Mouse (Mus musculus) lung, embryonic 14.5 days (tissue): ENCODE data around the gene Btbd7. TPM values are rescaled to one million over a fixed set of nuclear protein-coding genes. Genes with fewer than 3 reads are reported as not detected.

Experiments
- ATAC-seq: fragments of 200-750 bp; cut with Nextera tagmentation; 2 replicates; pipeline ENCODE4 v1.8.0; 2017; ENCODE audit warnings: mild to moderate bottlenecking, moderate TSS enrichment, moderate library complexity; ENCODE audit not compliant: insufficient read depth
- DNase-seq: peaks from one replicate; pipeline ENCODE4 v3.0.0-alpha.2; 2015
- H3K27ac ChIP-seq: fragments of 300-500 bp; sonication (generic); 2 replicates; pipeline ENCODE4 v1.5.1; 2014; ENCODE audit warnings: low read depth, mild to moderate bottlenecking, moderate library complexity
- H3K27me3 ChIP-seq: fragments of 300-500 bp; sonication (generic); 2 replicates; pipeline ENCODE4 v1.6.1; 2014; ENCODE audit warnings: low read length, control low read depth; ENCODE audit not compliant: insufficient read depth
- H3K36me3 ChIP-seq: fragments of 300-500 bp; sonication (generic); 2 replicates; pipeline ENCODE4 v1.6.1; 2014; ENCODE audit warnings: control low read depth; ENCODE audit not compliant: insufficient read depth
- H3K4me1 ChIP-seq: fragments of 300-500 bp; sonication (generic); 2 replicates; pipeline ENCODE4 v1.6.1; 2014; ENCODE audit warnings: antibody characterized with exemption, control low read depth; ENCODE audit not compliant: insufficient read depth
- H3K4me2 ChIP-seq: fragments of 300-500 bp; sonication (generic); 2 replicates; pipeline ENCODE4 v1.6.1; 2014; ENCODE audit warnings: mild to moderate bottlenecking
- H3K4me3 ChIP-seq: fragments of 300-500 bp; sonication (generic); 2 replicates; pipeline ENCODE4 v1.5.1; 2014; ENCODE audit warnings: low read depth, low read length
- H3K9ac ChIP-seq: fragments of 300-500 bp; sonication (generic); 2 replicates; pipeline ENCODE4 v1.6.1; 2014
- H3K9me3 ChIP-seq: fragments of 300-500 bp; sonication (generic); 2 replicates; pipeline ENCODE4 v1.6.1; 2016; ENCODE audit warnings: low read depth, low read length, control low read depth
- CTCF ChIP-seq: IDR thresholded peaks from 2 replicates; pipeline ENCODE4 v1.5.1; 2016; ENCODE audit warnings: antibody characterized with exemption, low read depth
- WGBS: fragments of 180-500 bp; shearing (Covaris S2); extraction: QIAGEN DNeasy Blood & Tissue Kit; methylation state at CpG from one replicate; pipeline ENCODE4 v1.1.7; 2014; 5-methylcytosine and 5-hydroxymethylcytosine counted together
- polyA plus RNA-seq: library from polyadenylated mRNA; unstranded; fragments of >200 nt; fragmentation: Nextera tagmentation; extraction: Ambion mirVana; gene quantifications from 2 replicates; pipeline ENCODE4 v1.2.1, GENCODE M21; 2014

The Btbd7 gene
- polyA plus RNA-seq, 1 experiment from 2014 or later, result 22.9 TPM

DNA sequence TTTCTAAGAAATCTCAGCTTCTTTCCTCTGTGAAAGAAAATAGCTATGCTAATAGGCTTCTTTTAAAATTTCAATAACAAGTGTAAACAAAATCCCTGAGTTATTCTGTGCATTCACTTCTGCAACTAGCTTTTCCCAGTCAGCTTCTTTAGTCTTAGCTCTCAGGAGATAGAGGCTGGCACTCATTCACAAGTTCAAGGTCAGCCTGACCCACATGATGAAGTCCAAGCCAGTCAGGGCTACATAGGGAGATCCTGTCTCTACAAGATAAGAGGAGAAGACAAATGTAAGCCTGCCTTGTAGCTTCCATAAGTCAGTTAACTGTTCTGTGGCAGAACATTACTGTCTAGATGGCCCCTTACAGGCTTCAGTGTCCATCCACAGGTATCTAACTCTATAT lies 114.6 kb downstream of the Btbd7 start:
- H3K9ac ChIP-seq, result no peak overlapping the region
- DNase-seq (no peak), ATAC-seq (no peak)
- peaks cover 59% of the 10 kb centered on the region for H3K36me3 ChIP-seq
- no peaks in the 10 kb centered on the region for H3K27me3 ChIP-seq
- no peak overlapping the region for H3K4me2 ChIP-seq
- H3K9me3 ChIP-seq, result no peaks in the 10 kb centered on the region
- TF ChIP-seq CTCF, result no peak
- H3K4me3 ChIP-seq, result no peak overlapping the region
- peaks cover 5% of the 10 kb centered on the region for H3K4me1 ChIP-seq
- no peak overlapping the region for H3K27ac ChIP-seq

- no peak for ATAC-seq
- no peak overlapping the region for H3K9ac ChIP-seq
- H3K4me2 ChIP-seq, result no peak overlapping the region
- WGBS, result 74% methylated on average over 3 of the region's 3 CpGs
- no peak overlapping the region for H3K4me3 ChIP-seq
- no peaks in the 10 kb centered on the region for H3K27me3 ChIP-seq
- H3K36me3 ChIP-seq, result peaks cover 40% of the 10 kb centered on the region
- H3K27ac ChIP-seq, result no peak overlapping the region
- DNase-seq, result no peak
- peaks cover 7% of the 10 kb centered on the region for H3K4me1 ChIP-seq
- H3K9me3 ChIP-seq, result no peaks in the 10 kb centered on the region
- TF ChIP-seq CTCF, result no peak
Measured at GRCm38 (mm10) chr12:102761668-102762067, 116.6 kb downstream of the Btbd7 start.

GRCm38 (mm10) chr12:102758936-102759335 lies 119.3 kb downstream of the Btbd7 start:
- Histone ChIP-seq H3K4me1 (peaks cover 7% of the 10 kb centered on the region), H3K9me3 (no peaks in the 10 kb centered on the region), H3K27ac (0 out of 2 replicates have a peak overlapping the region, but pooled peaks have one; percentile 68), H3K4me2 (peak overlapping the region; percentile 93), H3K9ac (peak overlapping the region; percentile 71), H3K4me3 (peak overlapping the region; percentile 83), H3K27me3 (no peaks in the 10 kb centered on the region), H3K36me3 (peaks cover 19% of the 10 kb centered on the region)
- ATAC-seq, result no peak
- 8% methylated on average over 5 of the region's 5 CpGs for WGBS
- no peak for DNase-seq
- no peak for TF ChIP-seq CTCF

- Histone ChIP-seq H3K4me3 (peak within 1 kb of the TSS; percentile 83), H3K4me1 (peaks cover 7% of the 10 kb centered on the region), H3K27me3 (no peaks in the 10 kb centered on the region), H3K9ac (peak within 1 kb of the TSS; percentile 71), H3K4me2 (peak within 1 kb of the TSS; percentile 93), H3K27ac (peak within 1 kb of the TSS; percentile 90), H3K9me3 (no peaks in the 10 kb centered on the region), H3K36me3 (peaks cover 17% of the 10 kb centered on the region)
- under 1% methylated on average over 10 of the region's 10 CpGs for WGBS
- no peak for TF ChIP-seq CTCF
- DNase-seq, result no peak
- ATAC-seq, result no peak
Measured at GRCm38 (mm10) chr12:102758403-102758756, 119.9 kb downstream of the Btbd7 start, which contains the start of gene Gm20604. Gene Gm20604 (minus strand): TSS chr12:102758672.

DNA sequence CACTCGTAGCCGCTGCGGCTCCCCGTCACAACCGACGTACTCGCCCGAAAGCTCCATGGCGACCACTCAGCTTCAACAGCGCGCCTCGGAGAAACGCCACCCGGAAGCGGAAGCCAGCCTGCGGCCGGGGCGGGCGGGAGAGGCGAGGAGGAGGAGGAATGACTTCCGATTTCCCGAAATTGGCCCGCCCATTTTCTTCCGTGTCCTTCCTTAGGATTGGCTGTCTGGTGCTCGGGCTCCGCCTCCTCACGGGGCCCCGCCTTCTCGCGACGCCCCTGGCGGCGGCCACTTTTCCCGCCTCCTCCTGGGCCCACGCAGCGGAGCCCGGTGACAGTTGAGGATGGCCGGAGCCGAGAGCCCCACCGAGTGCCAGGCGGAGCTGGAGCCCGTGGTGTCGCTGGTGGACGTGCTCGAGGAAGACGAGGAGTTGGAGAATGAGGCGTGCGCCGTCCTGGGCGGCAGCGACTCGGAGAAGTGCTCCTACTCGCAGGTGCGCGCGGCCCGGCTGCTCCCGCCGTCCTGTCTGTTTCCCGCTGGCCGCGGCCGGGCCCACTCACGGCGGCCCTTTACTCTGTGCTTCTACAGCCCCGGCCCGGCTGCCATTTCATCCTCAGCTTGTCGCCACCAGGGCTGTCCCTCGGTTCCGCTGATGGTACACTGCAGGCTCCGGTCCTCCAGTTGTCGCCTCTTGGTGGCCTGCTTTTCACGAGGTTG lies 120.4 kb downstream of the Btbd7 start, which contains the start of the genes Gm28051, Gon7 and Ubr7:
Gm28051 (minus strand) TSS at position 77 of the 714 bp plus-strand sequence.
Gon7 (minus strand) TSS at position 115 of the 714 bp plus-strand sequence.
Ubr7 (plus strand) TSS at position 279 of the 714 bp plus-strand sequence.
- Histone ChIP-seq H3K4me2 (peak within 1 kb of the TSS; percentile 93), H3K27ac (peak within 1 kb of the TSS; percentile 90), H3K9me3 (no peaks in the 10 kb centered on the region), H3K4me3 (peak within 1 kb of the TSS; percentile 83), H3K9ac (peak within 1 kb of the TSS; percentile 71), H3K27me3 (no peaks in the 10 kb centered on the region), H3K36me3 (peaks cover 17% of the 10 kb centered on the region), H3K4me1 (peaks cover 7% of the 10 kb centered on the region)
- DNase-seq, result peak; percentile 99
- peak; percentile 58 for TF ChIP-seq CTCF
- ATAC-seq, result peak; percentile 96
- WGBS, result under 1% methylated on average over 73 of the region's 73 CpGs

GRCm38 (mm10) chr12:102757055-102757688 lies 121.1 kb downstream of the Btbd7 start:
- no peaks in the 10 kb centered on the region for H3K9me3 ChIP-seq
- H3K9ac ChIP-seq, result peak overlapping the region; percentile 64
- no peak for TF ChIP-seq CTCF
- H3K36me3 ChIP-seq, result 0 out of 2 replicates have a peak, but pooled peaks cover 16% of the 10 kb centered on the region
- H3K4me2 ChIP-seq, result peak overlapping the region; percentile 93
- H3K4me1 ChIP-seq, result peaks cover 7% of the 10 kb centered on the region
- peak; percentile 85 for ATAC-seq
- H3K27ac ChIP-seq, result peak overlapping the region; percentile 90
- no peak for DNase-seq
- H3K4me3 ChIP-seq, result peak overlapping the region; percentile 83
- H3K27me3 ChIP-seq, result no peaks in the 10 kb centered on the region
- 1% methylated on average over 46 of the region's 46 CpGs for WGBS

GRCm38 (mm10) chr12:102756304-102756703 lies 122.0 kb downstream of the Btbd7 start:
- DNase-seq (peak; percentile 48), ATAC-seq (no peak)
- peak; percentile 57 for TF ChIP-seq CTCF
- no peaks in the 10 kb centered on the region for H3K9me3 ChIP-seq
- peak overlapping the region; percentile 64 for H3K9ac ChIP-seq
- H3K4me2 ChIP-seq, result peak overlapping the region; percentile 93
- 0 out of 2 replicates have a peak, but pooled peaks cover 11% of the 10 kb centered on the region for H3K36me3 ChIP-seq
- H3K27ac ChIP-seq, result no peak overlapping the region
- H3K27me3 ChIP-seq, result no peaks in the 10 kb centered on the region
- H3K4me3 ChIP-seq, result peak overlapping the region; percentile 83
- WGBS, result 64% methylated on average over 7 of the region's 7 CpGs
- H3K4me1 ChIP-seq, result peaks cover 7% of the 10 kb centered on the region
